Mouse (Mus musculus) R1 (cell line): ENCODE measurements around the gene Gdap2.

Experiments
- DNase-seq: peaks from one replicate; pipeline ENCODE4 v3.0.0-alpha.2; 2018; ENCODE audit warnings: low read depth, low spot score

Gene Gdap2

GRCm38 (mm10) chr3:100162315-100163105, at the start of gene Gdap2, which contains the start of gene Wdr3:
TSS of gene Gdap2 (plus strand) at chr3:100162381.
TSS of gene Wdr3 (minus strand) at chr3:100162407.
- peak; percentile 95 for DNase-seq

- DNase-seq = no peak
Measured at GRCm38 (mm10) chr3:100118681-100119080, 43.5 kb upstream of the Gdap2 start.

- no peak for DNase-seq
Measured at GRCm38 (mm10) chr3:100121961-100122360, 40.2 kb upstream of the Gdap2 start.

GRCm38 (mm10) chr3:100122445-100122844, 39.7 kb upstream of the Gdap2 start:
- no peak for DNase-seq

GRCm38 (mm10) chr3:100160682-100161445, 1.3 kb upstream of the Gdap2 start:
- DNase-seq = no peak

DNA sequence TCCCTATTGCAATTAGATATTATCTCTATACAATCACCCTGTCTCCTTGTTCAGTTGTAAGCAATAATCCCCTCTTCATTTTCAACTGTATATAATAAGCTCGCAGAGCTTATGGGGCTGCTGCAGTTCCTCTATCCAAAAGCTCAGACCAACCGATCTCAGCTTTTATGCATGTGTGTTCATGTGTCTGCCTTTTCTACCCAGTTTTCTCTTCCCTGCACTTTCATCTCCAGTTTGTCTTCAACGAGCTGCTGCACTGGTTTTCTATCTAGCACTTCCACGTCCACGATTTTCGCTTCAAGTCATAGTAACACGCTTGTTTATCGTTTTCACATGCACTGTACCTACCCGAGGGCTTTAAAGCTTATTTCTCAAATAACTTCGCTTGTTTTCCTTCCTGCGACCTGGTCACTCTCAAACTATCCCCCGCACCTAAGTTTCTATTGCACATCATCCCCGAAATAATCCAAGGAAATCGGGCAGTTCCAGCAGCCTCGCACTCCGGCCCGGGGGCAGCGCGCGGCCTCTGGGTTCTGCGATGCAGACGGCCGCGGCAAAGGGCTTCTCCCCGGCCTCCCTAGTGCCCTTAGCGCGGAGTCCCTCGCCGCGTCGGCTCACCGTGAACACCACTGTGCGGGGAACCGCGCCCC, 391 bp upstream of the Gdap2 start:
- no peak for DNase-seq

DNA sequence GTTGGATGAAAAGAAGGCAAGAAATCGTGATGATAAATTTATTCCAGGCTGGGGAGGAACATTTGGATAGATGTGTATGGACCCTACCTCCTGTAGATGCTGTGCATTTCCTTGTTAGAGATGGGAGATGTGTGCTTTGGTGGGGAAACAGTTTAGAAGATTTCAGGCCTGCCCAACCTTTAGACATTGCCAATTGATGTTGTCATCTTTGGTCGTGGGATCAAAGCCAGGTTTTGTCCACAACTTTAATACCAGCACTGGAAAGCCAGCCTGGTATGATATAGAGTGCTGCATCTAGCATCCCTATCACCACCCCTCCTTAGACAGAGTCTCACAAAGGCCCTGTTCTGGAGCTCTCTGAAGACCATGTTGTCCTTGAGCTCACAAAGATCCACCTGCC, 1.4 kb downstream of the Gdap2 start:
- DNase-seq = no peak

GRCm38 (mm10) chr3:100164991-100165390, 2.8 kb downstream of the Gdap2 start:
- DNase-seq = no peak

GRCm38 (mm10) chr3:100176031-100176430, 13.8 kb downstream of the Gdap2 start:
- no peak for DNase-seq

DNA sequence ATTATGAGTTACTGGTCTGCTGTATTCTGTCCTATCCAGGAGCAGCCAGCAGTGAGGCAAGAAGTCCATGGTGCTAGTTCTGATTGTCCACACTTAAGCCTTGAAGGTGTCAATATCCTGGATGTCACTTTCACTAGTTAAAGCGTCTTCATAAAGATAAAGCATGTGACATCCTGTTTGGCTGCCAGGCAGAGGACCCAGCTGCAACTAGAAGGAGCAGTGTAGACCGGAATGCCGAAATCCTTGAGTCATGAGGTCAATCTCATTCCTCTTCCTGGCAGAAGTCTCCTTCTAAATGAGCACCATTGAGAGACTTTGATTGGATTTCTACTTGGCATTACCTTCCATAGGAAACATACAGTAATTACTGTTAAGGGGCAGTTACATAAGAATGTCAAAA, 18.3 kb downstream of the Gdap2 start:
- no peak for DNase-seq

GRCm38 (mm10) chr3:100189444-100189843, 27.3 kb downstream of the Gdap2 start:
- DNase-seq = peak; percentile 71

GRCm38 (mm10) chr3:100189861-100190260, 27.7 kb downstream of the Gdap2 start:
- no peak for DNase-seq

- peak; percentile 53 for DNase-seq
Measured at GRCm38 (mm10) chr3:100194210-100194609, 32.0 kb downstream of the Gdap2 start.

- DNase-seq = no peak
Measured at GRCm38 (mm10) chr3:100201554-100201953, 39.4 kb downstream of the Gdap2 start.

- DNase-seq = no peak
Measured at GRCm38 (mm10) chr3:100206973-100207372, 44.8 kb downstream of the Gdap2 start.

DNA sequence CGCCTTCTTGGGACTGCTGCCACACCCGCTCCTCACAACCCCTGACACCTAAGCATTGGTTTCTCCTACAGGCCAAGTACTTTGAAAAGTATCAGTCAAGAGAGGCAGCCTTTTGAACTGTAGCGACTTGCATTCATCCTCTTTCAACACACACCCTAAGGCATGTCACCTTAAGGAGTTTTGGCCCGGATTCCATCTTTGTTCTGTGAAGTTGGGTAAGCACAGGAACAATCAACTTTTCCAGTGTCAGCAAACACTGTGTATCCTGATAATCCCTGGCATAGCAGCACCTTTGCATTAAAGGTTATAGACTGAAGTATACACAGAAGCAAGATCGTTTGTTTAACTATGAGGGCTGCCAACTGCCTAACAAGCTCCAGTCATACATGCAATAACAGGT, 53.3 kb downstream of the Gdap2 start:
- DNase-seq = no peak

- no peak for DNase-seq
Measured at GRCm38 (mm10) chr3:100225326-100225959, 63.3 kb downstream of the Gdap2 start.

DNA sequence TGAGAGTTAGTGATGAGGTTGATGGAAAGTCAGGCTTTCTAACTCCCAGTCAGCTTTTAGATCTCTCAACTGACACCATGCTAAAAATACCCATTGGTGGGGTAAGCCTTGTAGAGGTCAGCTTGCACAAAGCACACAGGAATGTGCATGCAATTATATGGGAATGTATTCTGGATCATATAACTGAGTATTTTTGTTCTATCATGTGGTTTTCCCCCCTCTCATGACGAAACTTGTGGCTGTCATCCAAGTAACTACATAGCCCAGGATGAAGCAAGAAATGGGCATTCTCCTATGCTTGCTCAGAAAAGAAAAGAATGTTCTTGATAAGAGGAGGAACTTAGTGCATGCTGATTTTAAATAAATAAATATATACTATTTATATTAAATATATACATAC, 65.3 kb downstream of the Gdap2 start:
- no peak for DNase-seq

GRCm38 (mm10) chr3:100228981-100229380, 66.8 kb downstream of the Gdap2 start:
- no peak for DNase-seq

- DNase-seq = no peak
Measured at GRCm38 (mm10) chr3:100236725-100237436, 74.7 kb downstream of the Gdap2 start.

- DNase-seq = no peak
Measured at GRCm38 (mm10) chr3:100242230-100242629, 80.0 kb downstream of the Gdap2 start.
